Mouse (Mus musculus) ES-E14 (cell line): ENCODE results near the gene Aox4. TPM values are rescaled to one million over a fixed set of nuclear protein-coding genes. Genes with fewer than 3 reads are reported as not detected.

ENCODE experiments used
- DNase-seq: peaks from one replicate; pipeline ENCODE4 v3.0.0-alpha.2; 2013; ENCODE audit warnings: low read depth, low spot score
- H3K27ac ChIP-seq: 2 replicates; pipeline ENCODE4 v1.5.1; 2012; ENCODE audit warnings: low read depth, mild to moderate bottlenecking, low read length, moderate library complexity, mixed read lengths; ENCODE audit not compliant: poor library complexity, insufficient read depth, severe bottlenecking
- H3K36me3 ChIP-seq: 2 replicates; pipeline ENCODE4 v1.6.1; 2012; ENCODE audit warnings: mild to moderate bottlenecking, low read length, moderate library complexity, mixed read lengths; ENCODE audit not compliant: control insufficient read depth, poor library complexity, insufficient read depth, severe bottlenecking
- H3K4me1 ChIP-seq, 2 experiments: fragments of 150-350 bp in 1 of 2; sonication (generic) in 1 of 2; 2 replicates each; pipeline ENCODE4 v1.6.1; 2012; ENCODE audit warnings: low read length in 2 of 2, mild to moderate bottlenecking in 1 of 2, mixed read lengths in 1 of 2; ENCODE audit not compliant: control insufficient read depth in 2 of 2, insufficient read depth in 2 of 2, poor library complexity in 1 of 2
- H3K4me3 ChIP-seq, 2 experiments: fragments of 150-350 bp in 1 of 2; sonication (generic) in 1 of 2; 2 replicates each; pipeline ENCODE4 v1.5.1; 2012; ENCODE audit warnings: low read length in 2 of 2, low read depth in 1 of 2, mild to moderate bottlenecking in 1 of 2, mixed read lengths in 1 of 2; ENCODE audit not compliant: insufficient read depth in 1 of 2, poor library complexity in 1 of 2, severe bottlenecking in 1 of 2
- H3K9ac ChIP-seq: 2 replicates; pipeline ENCODE4 v1.6.1; 2012; ENCODE audit warnings: low read depth, mild to moderate bottlenecking, low read length, mixed read lengths; ENCODE audit not compliant: poor library complexity, insufficient read depth, severe bottlenecking
- H3K9me3 ChIP-seq: fragments of 150-350 bp; sonication (generic); 2 replicates; pipeline ENCODE4 v1.6.1; 2012; ENCODE audit warnings: low read depth, mild to moderate bottlenecking, low read length; ENCODE audit not compliant: control insufficient read depth, insufficient read depth
- CHD2 ChIP-seq: IDR thresholded peaks from 2 replicates; pipeline ENCODE4 v1.6.1; 2014; ENCODE audit warnings: mild to moderate bottlenecking, low read depth, low read length, inconsistent platforms
- HCFC1 ChIP-seq: IDR thresholded peaks from 2 replicates; pipeline ENCODE4 v1.6.1; 2012; ENCODE audit warnings: low read length, inconsistent platforms, borderline replicate concordance; ENCODE audit not compliant: insufficient read depth
- MAFK ChIP-seq: IDR thresholded peaks from 2 replicates; pipeline ENCODE4 v1.6.1; 2014; ENCODE audit warnings: mild to moderate bottlenecking, low read depth, low read length, inconsistent platforms; ENCODE audit not compliant: insufficient read depth
- ZC3H11A ChIP-seq: IDR thresholded peaks from 2 replicates; pipeline ENCODE4 v1.6.1; 2012; ENCODE audit warnings: low read depth, mild to moderate bottlenecking, inconsistent platforms, low read length, borderline replicate concordance
- ZNF384 ChIP-seq: IDR thresholded peaks from 2 replicates; pipeline ENCODE4 v1.6.1; 2012; ENCODE audit warnings: low read depth, low read length, inconsistent platforms
- in situ Hi-C, 2 experiments: fragments of 600-800 bp; cut with MboI; formaldehyde crosslinking; loops; one replicate each; pipeline ENCODE4 v1.15.1; 2025; ENCODE audit warnings: low sequenced_read_pairs in 2 of 2, inconsistent platforms in 1 of 2; ENCODE audit not compliant: unreplicated experiment in 2 of 2
- total RNA-seq: library from RNA; depleted of rRNA; stranded (reverse); fragments of 300-350 nt; gene quantifications from 2 replicates; pipeline ENCODE4 v1.2.3, GENCODE M21; 2012; rRNA removed

The Aox4 gene
- total RNA-seq, 1 experiment = 0.49 TPM

- no peak overlapping the region for H3K27ac ChIP-seq
- no peak overlapping the region for H3K9ac ChIP-seq
- in situ Hi-C loops = no loop called here
- no peaks in the 10 kb centered on the region for H3K4me1 ChIP-seq
- H3K4me3 ChIP-seq = no peak overlapping the region
- H3K36me3 ChIP-seq = no peaks in the 10 kb centered on the region
- no peaks in the 10 kb centered on the region for H3K9me3 ChIP-seq
- DNase-seq = no peak
- TF ChIP-seq ZC3H11A (no peak), ZNF384 (no peak), HCFC1 (no peak), CHD2 (no peak), MAFK (no peak)
Observed at GRCm38 (mm10) chr1:58309853-58310252, 99.7 kb downstream of the Aox4 start.

GRCm38 (mm10) chr1:58311221-58311864 lies 101.1 kb downstream of the Aox4 start:
- no peaks in the 10 kb centered on the region for H3K9me3 ChIP-seq
- H3K36me3 ChIP-seq = no peaks in the 10 kb centered on the region
- in situ Hi-C loops = no loop called here
- no peak overlapping the region for H3K4me3 ChIP-seq
- no peaks in the 10 kb centered on the region for H3K4me1 ChIP-seq
- no peak overlapping the region for H3K9ac ChIP-seq
- TF ChIP-seq ZC3H11A (no peak), ZNF384 (no peak)
- H3K27ac ChIP-seq = no peak overlapping the region
- no peak for DNase-seq

GRCm38 (mm10) chr1:58313173-58313572 lies 103.0 kb downstream of the Aox4 start:
- H3K9me3 ChIP-seq = no peaks in the 10 kb centered on the region
- no peak overlapping the region for H3K9ac ChIP-seq
- no peak overlapping the region for H3K27ac ChIP-seq
- in situ Hi-C loops = no loop called here
- no peak overlapping the region for H3K4me3 ChIP-seq
- DNase-seq = no peak
- H3K4me1 ChIP-seq = no peaks in the 10 kb centered on the region
- H3K36me3 ChIP-seq = no peaks in the 10 kb centered on the region
- TF ChIP-seq MAFK (no peak), HCFC1 (no peak), ZC3H11A (no peak), ZNF384 (no peak), CHD2 (no peak)

GRCm38 (mm10) chr1:58315532-58315931 lies 105.3 kb downstream of the Aox4 start:
- Histone ChIP-seq H3K4me1 (no peaks in the 10 kb centered on the region), H3K9me3 (no peaks in the 10 kb centered on the region), H3K9ac (no peak overlapping the region), H3K36me3 (no peaks in the 10 kb centered on the region), H3K4me3 (no peak overlapping the region), H3K27ac (no peak overlapping the region)
- in situ Hi-C loops = no loop called here
- no peak for TF ChIP-seq ZNF384
- TF ChIP-seq HCFC1 = no peak
- TF ChIP-seq CHD2 = no peak
- TF ChIP-seq ZC3H11A = no peak
- no peak for TF ChIP-seq MAFK
- DNase-seq = no peak

Other genes starting within 250 kb of the Aox4 start
- gene Sgo2a, start 214.4 kb upstream of the Aox4 start, total RNA-seq = 29.6 and 30.5 TPM in 2 replicates
- gene Kctd18, start 191.4 kb upstream of the Aox4 start, total RNA-seq = 12.4 and 13.5 TPM in 2 replicates
- gene Aox1, start 180.5 kb upstream of the Aox4 start, total RNA-seq = 0.74 and 1.0 TPM in 2 replicates
- 0.69 and 1.8 TPM in 2 replicates for gene Aox3, start 97.3 kb upstream of the Aox4 start, total RNA-seq
- gene Aox2, start 67.9 kb downstream of the Aox4 start, total RNA-seq = 0.04 TPM in 1 of 2 replicates, not detected in the other
- 101 and 167 TPM in 2 replicates for gene Bzw1, start 182.5 kb downstream of the Aox4 start, total RNA-seq
- gene Clk1, start 213.7 kb downstream of the Aox4 start, total RNA-seq = 137 and 181 TPM in 2 replicates
- gene Nif3l1, start 234.8 kb downstream of the Aox4 start, total RNA-seq = 26.6 and 32.7 TPM in 2 replicates
- 30.1 and 48.5 TPM in 2 replicates for gene Ppil3, start 235.1 kb downstream of the Aox4 start, total RNA-seq